Mouse (Mus musculus) testis, adult 2 months (tissue): ENCODE results near the gene Myom3. TPM values are rescaled to one million over a fixed set of nuclear protein-coding genes. Genes with fewer than 3 reads are reported as not detected.

Experiments used
- H3K27ac ChIP-seq: fragments of 200-500 bp; 2 replicates; pipeline ENCODE4 v1.5.1; 2012; ENCODE audit warnings: low read depth, low read length; ENCODE audit not compliant: control insufficient read depth, insufficient read depth
- H3K27me3 ChIP-seq: fragments of 200-500 bp; 2 replicates; pipeline ENCODE4 v1.6.1; 2012; ENCODE audit warnings: mild to moderate bottlenecking, low read length, moderate library complexity; ENCODE audit not compliant: control insufficient read depth, insufficient read depth
- H3K36me3 ChIP-seq: fragments of 200-500 bp; 2 replicates; pipeline ENCODE4 v1.6.1; 2012; ENCODE audit warnings: mild to moderate bottlenecking, low read length; ENCODE audit not compliant: control insufficient read depth, insufficient read depth
- H3K4me1 ChIP-seq: fragments of 200-500 bp; 2 replicates; pipeline ENCODE4 v1.6.1; 2012; ENCODE audit warnings: low read length; ENCODE audit not compliant: control insufficient read depth, insufficient read depth
- H3K4me3 ChIP-seq: fragments of 200-500 bp; 2 replicates; pipeline ENCODE4 v1.5.1; 2012; ENCODE audit warnings: low read depth, mild to moderate bottlenecking, low read length, moderate library complexity, mixed read lengths; ENCODE audit not compliant: control insufficient read depth
- CTCF ChIP-seq: fragments of 200-500 bp; IDR thresholded peaks from 2 replicates; pipeline ENCODE4 v1.5.1; 2012; ENCODE audit warnings: low read depth, mild to moderate bottlenecking, inconsistent platforms, low read length, moderate library complexity; ENCODE audit not compliant: control insufficient read depth, insufficient read depth, insufficient replicate concordance
- POLR2A ChIP-seq: fragments of 200-500 bp; IDR thresholded peaks from 2 replicates; pipeline ENCODE4 v1.6.1; 2012; ENCODE audit warnings: low read depth, mild to moderate bottlenecking, inconsistent platforms, low read length, moderate library complexity; ENCODE audit not compliant: control insufficient read depth
- polyA plus RNA-seq: library from polyadenylated mRNA; depleted of rRNA; stranded (reverse); fragments of >200 nt; gene quantifications from 2 replicates; pipeline ENCODE4 v1.2.3, GENCODE M21; 2012

Gene Myom3
- polyA plus RNA-seq, 1 experiment = 0.47 TPM

GRCm38 (mm10) chr4:135847581-135847980 is 88.1 kb downstream of the Myom3 start:
- no peaks in the 10 kb centered on the region for H3K27me3 ChIP-seq
- no peak overlapping the region for H3K27ac ChIP-seq
- no peaks in the 10 kb centered on the region for H3K36me3 ChIP-seq
- H3K4me3 ChIP-seq = no peak overlapping the region
- peaks cover 2% of the 10 kb centered on the region; the same call in 1 of the 2 replicates for H3K4me1 ChIP-seq
- TF ChIP-seq CTCF (no peak), POLR2A (no peak)

- Histone ChIP-seq H3K36me3 (no peaks in the 10 kb centered on the region), H3K4me1 (peaks cover 16% of the 10 kb centered on the region), H3K4me3 (no peak overlapping the region), H3K27me3 (no peaks in the 10 kb centered on the region), H3K27ac (no peak overlapping the region)
- no peak for TF ChIP-seq POLR2A
These were observed 91.0 kb downstream of the Myom3 start for GRCm38 (mm10) chr4:135850411-135851095.

DNA sequence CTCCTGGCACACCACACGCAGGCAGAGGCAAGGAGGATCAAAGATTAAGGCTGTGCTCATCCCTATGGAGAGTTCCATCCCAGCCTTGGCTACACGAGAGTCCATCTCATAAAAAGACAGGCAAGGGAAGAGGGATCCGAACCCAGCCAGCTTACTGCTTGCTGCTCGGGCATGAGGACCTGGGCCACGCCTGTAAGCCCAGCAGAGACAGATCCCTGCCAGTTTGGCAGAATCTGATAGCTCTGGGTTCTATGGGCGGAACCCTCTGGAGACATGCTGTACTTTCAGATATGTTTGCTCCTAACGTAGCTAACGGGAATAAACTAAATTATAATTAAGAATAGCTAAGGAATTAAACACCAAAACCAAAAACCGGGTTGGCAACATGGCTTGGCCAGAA is 92.4 kb downstream of the Myom3 start:
- H3K36me3 ChIP-seq = 0 out of 2 replicates have a peak, but pooled peaks cover 1% of the 10 kb centered on the region
- peaks cover 17% of the 10 kb centered on the region for H3K4me1 ChIP-seq
- H3K27me3 ChIP-seq = no peaks in the 10 kb centered on the region
- no peak overlapping the region; the same call in 1 of the 2 replicates for H3K27ac ChIP-seq
- H3K4me3 ChIP-seq = no peak overlapping the region
- TF ChIP-seq POLR2A (no peak), CTCF (no peak)

- H3K4me1 ChIP-seq = peaks cover 17% of the 10 kb centered on the region
- TF ChIP-seq POLR2A (no peak; the same call in 1 of the 2 replicates), CTCF (no peak)
- H3K27ac ChIP-seq = peak overlapping the region; percentile 27; the same call in 1 of the 2 replicates
- peak overlapping the region; percentile 100 for H3K4me3 ChIP-seq
- H3K36me3 ChIP-seq = 0 out of 2 replicates have a peak, but pooled peaks cover 1% of the 10 kb centered on the region
- H3K27me3 ChIP-seq = no peaks in the 10 kb centered on the region
These were observed 94.6 kb downstream of the Myom3 start for GRCm38 (mm10) chr4:135853987-135854546.

DNA sequence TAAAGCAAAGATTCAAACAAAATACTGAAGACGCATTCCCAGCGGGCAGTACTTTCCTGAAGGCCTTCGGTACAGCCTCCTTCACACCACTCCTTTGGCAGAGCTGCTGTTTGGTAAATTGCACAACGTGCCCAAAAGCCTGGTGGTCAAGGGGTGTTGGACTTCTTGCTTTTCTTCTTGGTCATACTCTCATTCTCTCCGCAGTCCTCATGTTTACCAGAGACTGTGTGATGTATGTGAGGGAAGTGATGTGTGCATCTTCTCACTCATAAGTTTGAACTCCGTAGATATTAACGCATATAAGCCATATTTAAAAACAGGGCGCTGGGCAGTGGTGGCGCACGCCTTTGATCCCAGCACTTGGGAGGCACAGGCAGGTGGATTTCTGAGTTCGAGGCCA is 95.1 kb downstream of the Myom3 start:
- peak overlapping the region; percentile 100 for H3K4me3 ChIP-seq
- no peaks in the 10 kb centered on the region for H3K27me3 ChIP-seq
- H3K27ac ChIP-seq = peak overlapping the region; percentile 100
- 0 out of 2 replicates have a peak, but pooled peaks cover 1% of the 10 kb centered on the region for H3K36me3 ChIP-seq
- peaks cover 17% of the 10 kb centered on the region for H3K4me1 ChIP-seq
- no peak for TF ChIP-seq CTCF
- no peak for TF ChIP-seq POLR2A

DNA sequence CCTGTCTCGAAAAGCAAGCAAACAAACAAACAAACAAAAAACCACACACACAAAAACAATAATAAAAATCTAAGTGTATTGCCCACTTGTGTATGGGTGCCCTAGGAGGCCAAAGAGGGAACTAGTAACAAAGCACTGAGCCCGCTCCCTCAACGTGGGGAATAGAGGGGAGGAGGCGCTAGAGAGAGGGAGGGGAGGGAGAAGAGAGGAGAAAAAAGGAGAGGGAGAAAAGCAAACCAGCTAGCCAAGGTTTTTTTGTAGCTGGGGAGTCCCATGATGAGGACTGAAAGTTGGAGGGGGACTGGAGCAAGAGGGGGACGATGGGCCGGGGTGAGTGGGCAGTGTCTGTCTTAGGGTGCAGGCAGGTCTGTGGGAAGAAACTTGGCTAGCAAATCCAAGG is 95.6 kb downstream of the Myom3 start:
- H3K27me3 ChIP-seq = no peaks in the 10 kb centered on the region
- H3K36me3 ChIP-seq = 0 out of 2 replicates have a peak, but pooled peaks cover 1% of the 10 kb centered on the region
- peak overlapping the region; percentile 100 for H3K27ac ChIP-seq
- H3K4me1 ChIP-seq = peaks cover 17% of the 10 kb centered on the region
- peak overlapping the region; percentile 100 for H3K4me3 ChIP-seq
- TF ChIP-seq CTCF = no peak
- TF ChIP-seq POLR2A = no peak

DNA sequence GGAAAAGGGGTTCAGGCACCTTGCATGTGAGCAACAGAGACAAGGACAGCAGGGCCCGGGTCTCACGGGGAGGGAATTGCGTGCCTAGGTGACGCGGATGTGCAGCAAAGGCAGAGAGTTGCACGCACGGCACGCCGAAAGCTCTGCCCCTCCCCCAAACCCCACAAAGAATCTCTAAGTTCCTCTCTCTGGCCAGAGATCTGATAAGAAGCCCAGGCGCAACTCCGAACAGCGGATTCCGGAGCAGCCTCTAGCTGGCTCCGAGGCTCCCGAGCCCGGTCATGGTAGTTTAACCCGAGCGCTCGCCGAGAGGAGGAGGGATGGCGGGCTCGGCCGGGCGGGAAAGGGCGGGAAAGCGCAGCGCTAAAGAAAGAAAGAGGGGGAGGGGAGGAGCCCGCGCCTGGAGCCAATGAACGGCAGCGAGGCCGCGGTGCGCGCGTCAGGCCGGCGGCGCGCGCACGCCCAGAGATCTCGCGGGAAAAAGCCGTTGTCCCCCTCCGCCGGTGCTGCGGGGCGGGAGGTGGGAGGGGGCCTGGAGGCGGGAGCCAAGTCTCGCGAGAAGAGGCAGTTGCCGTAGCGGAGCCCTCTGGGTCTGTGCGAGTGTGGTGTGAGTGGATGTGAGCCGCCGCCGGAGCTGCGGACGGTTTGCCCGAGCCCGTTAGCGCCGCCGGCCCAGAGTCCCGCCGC is 96.2 kb downstream of the Myom3 start, which contains the start of gene Srsf10:
Srsf10 (plus strand) TSS at position 212 of the 687 bp plus-strand sequence.
- TF ChIP-seq POLR2A (peak; percentile 96), CTCF (no peak)
- Histone ChIP-seq H3K27me3 (no peaks in the 10 kb centered on the region), H3K27ac (peak within 1 kb of the TSS; percentile 100), H3K4me1 (peaks cover 17% of the 10 kb centered on the region), H3K36me3 (0 out of 2 replicates have a peak, but pooled peaks cover 1% of the 10 kb centered on the region), H3K4me3 (peak within 1 kb of the TSS; percentile 100)
